9 mouse cellular contexts compared by ENCODE assay signal in the genomic region with DNA sequence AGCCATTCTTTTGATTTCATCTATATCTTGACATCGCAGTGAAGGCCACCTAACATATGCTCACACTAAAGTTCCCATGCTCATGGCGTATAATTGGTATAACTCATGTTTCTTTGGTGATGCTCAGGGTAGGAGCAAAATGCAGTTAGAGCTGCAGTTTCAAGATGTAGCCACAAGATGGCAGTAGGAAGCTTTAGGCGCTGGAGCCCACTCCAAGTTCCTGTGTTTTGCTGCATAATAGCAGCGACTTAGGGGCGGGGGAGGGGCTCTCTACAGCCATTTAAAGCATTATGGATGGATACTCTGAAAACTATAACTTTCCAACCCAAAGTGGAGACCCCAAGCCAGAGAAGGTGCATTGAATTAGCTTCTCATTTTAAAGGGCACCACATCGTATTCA. TPM values are rescaled to one million over a fixed set of nuclear protein-coding genes. Genes with fewer than 3 reads are reported as not detected.
A peak's percentile ranks its signal among the peaks of the same experiment; 100 is the strongest.
DNase-seq lines count a peak whose midpoint lies in the region; ATAC-seq and TF ChIP-seq lines count a peak whose summit lies in the region.
"Had no signal": no experiment of that assay in that cellular context is flagged by ENCODE, and none has a peak within 500 bp of the region (broad histone marks: within the 10 kb centered on the region; RNA-seq: fewer than 3 reads in every experiment).

No protein-coding gene starts in this region.

- no peaks in the 10 kb centered on the region for H3K4me1 ChIP-seq in cerebellum, adult 2 months (ENCODE audit: control insufficient read depth, insufficient read depth, low read length)
- H3K4me1 ChIP-seq in MEL (ENCODE audit: control insufficient read depth in 1 of 2, insufficient read depth in 2 of 2, low read length in 2 of 2) = no peaks in the 10 kb centered on the region
- H3K4me1 ChIP-seq in hindbrain, embryonic 16.5 days (ENCODE audit: control insufficient read depth, insufficient read depth, low read depth, low read length) = no peaks in the 10 kb centered on the region
- H3K4me1 ChIP-seq in limb, embryonic 11.5 days (ENCODE audit: control insufficient read depth, insufficient read depth, low read length) = no peaks in the 10 kb centered on the region

- no peak overlapping the region for H3K9ac ChIP-seq in MEL (ENCODE audit: control insufficient read depth, low read depth, low read length, poor library complexity, severe bottlenecking)
- H3K9ac ChIP-seq in hindbrain, embryonic 16.5 days (ENCODE audit: low read depth, low read length) = no peak overlapping the region
- no peak overlapping the region for H3K9ac ChIP-seq in limb, embryonic 11.5 days (ENCODE audit: low read length)

- no peaks in the 10 kb centered on the region for H3K9me3 ChIP-seq in MEL (replicated peaks; ENCODE audit: insufficient read depth, low read length)
- H3K9me3 ChIP-seq in hindbrain, embryonic 16.5 days (ENCODE audit: control insufficient read depth, low read length) = no peaks in the 10 kb centered on the region
- H3K9me3 ChIP-seq in limb, embryonic 11.5 days (ENCODE audit: control insufficient read depth, low read length) = no peaks in the 10 kb centered on the region

- ATAC-seq in cerebellum, adult (ENCODE audit: insufficient number of reproducible peaks, low FRiP score, low TSS enrichment) = no peak
- ATAC-seq in hindbrain, embryonic 16.5 days = peak; percentile 58
- ATAC-seq in limb, embryonic 11.5 days (ENCODE audit: insufficient number of reproducible peaks, low FRiP score, low TSS enrichment, low read depth) = peak; percentile 57; the same call in 1 of the 2 replicates

- peak; percentile 5 to 11 for DNase-seq in cerebellum, adult 2 months
- peak; percentile 63 for DNase-seq in MEL (ENCODE audit: low read depth, low spot score)
- DNase-seq in embryo, embryonic 9.5 days (ENCODE audit: extremely low spot score) = peak; percentile 54
- peak; percentile 59 for DNase-seq in limb, embryonic 11.5 days (ENCODE audit: low spot score)
- DNase-seq in naive thymus-derived CD4-positive, alpha-beta T cell, adult 2 months (ENCODE audit: low read depth) = peak; percentile 58
- peak; percentile 47 for DNase-seq in thymus, postnatal 0 days (ENCODE audit: low spot score)

- TF ChIP-seq EP300 in MEL (IDR thresholded peaks at IDR 0.05; ENCODE audit: low read depth in 1 of 2, low read length in 2 of 2) = no peak

- H3K27me3 ChIP-seq in cerebellum, adult 2 months (ENCODE audit: control insufficient read depth, insufficient read depth, low read length) = no peaks in the 10 kb centered on the region
- no peaks in the 10 kb centered on the region for H3K27me3 ChIP-seq in MEL (ENCODE audit: control insufficient read depth in 1 of 2, insufficient read depth in 2 of 2, low read length in 2 of 2)
- H3K27me3 ChIP-seq in hindbrain, embryonic 16.5 days (replicated peaks; ENCODE audit: control insufficient read depth, insufficient read depth, low read length) = no peaks in the 10 kb centered on the region
- H3K27me3 ChIP-seq in limb, embryonic 11.5 days (ENCODE audit: control insufficient read depth, insufficient read depth, low read length) = no peaks in the 10 kb centered on the region

- peak; percentile 69 for TF ChIP-seq CTCF in cerebellum, adult 2 months (IDR thresholded peaks at IDR 0.05; ENCODE audit: borderline replicate concordance, insufficient read depth, low read depth, low read length)
- TF ChIP-seq CTCF in MEL (IDR thresholded peaks at IDR 0.05 in 2 of 3, conservative IDR thresholded peaks at IDR 0.05 in 1 of 3; ENCODE audit: control insufficient read depth in 1 of 3, insufficient read depth in 1 of 3, low read depth in 2 of 3, low read length in 3 of 3, poor library complexity in 1 of 3, severe bottlenecking in 1 of 3) = peak; percentile 75 to 81 (median 77)

- no peak overlapping the region for H3K4me3 ChIP-seq in cerebellum, adult 2 months (replicated peaks; ENCODE audit: insufficient read depth, low read depth, low read length)
- H3K4me3 ChIP-seq in MEL (ENCODE audit: control insufficient read depth in 1 of 2, insufficient read depth in 1 of 2, low read depth in 2 of 2, low read length in 2 of 2) = no peak overlapping the region
- no peak overlapping the region for H3K4me3 ChIP-seq in hindbrain, embryonic 16.5 days (ENCODE audit: low read length)
- H3K4me3 ChIP-seq in limb, embryonic 11.5 days (ENCODE audit: low read depth, low read length) = no peak overlapping the region

- peak; percentile 85 for TF ChIP-seq RAD21 in MEL (IDR thresholded peaks at IDR 0.05; ENCODE audit: low read depth, low read length)

- H3K79me2 ChIP-seq in MEL (ENCODE audit: control insufficient read depth, insufficient read depth, low read length, poor library complexity) = no peaks in the 10 kb centered on the region

- TF ChIP-seq POLR2A in cerebellum, adult 2 months (IDR thresholded peaks at IDR 0.05; ENCODE audit: borderline replicate concordance, insufficient read depth, low read length) = no peak
- no peak for TF ChIP-seq POLR2A in MEL (IDR thresholded peaks at IDR 0.05; ENCODE audit: control insufficient read depth in 1 of 2, insufficient read depth in 1 of 2, low read depth in 1 of 2, low read length in 2 of 2, poor library complexity in 1 of 2)

- H3K4me2 ChIP-seq in hindbrain, embryonic 16.5 days (ENCODE audit: low read length) = no peak overlapping the region
- no peak overlapping the region for H3K4me2 ChIP-seq in limb, embryonic 11.5 days (ENCODE audit: low read depth, severe bottlenecking)

- no peaks in the 10 kb centered on the region for H3K36me3 ChIP-seq in MEL (ENCODE audit: control insufficient read depth in 1 of 2, insufficient read depth in 2 of 2, low read length in 2 of 2)
- H3K36me3 ChIP-seq in hindbrain, embryonic 16.5 days (ENCODE audit: control insufficient read depth, insufficient read depth, low read length) = no peaks in the 10 kb centered on the region
- no peaks in the 10 kb centered on the region for H3K36me3 ChIP-seq in limb, embryonic 11.5 days (ENCODE audit: control insufficient read depth, insufficient read depth, low read length)

- WGBS in cerebellum, adult 2 months = 14% methylated on average over 6 of the region's 6 CpGs
- WGBS in hindbrain, embryonic 16.5 days = 19% methylated on average over 6 of the region's 6 CpGs
- 16% methylated on average over 6 of the region's 6 CpGs for WGBS in limb, embryonic 11.5 days

- H3K27ac ChIP-seq in cerebellum, adult 2 months (ENCODE audit: insufficient read depth, low read length) = no peak overlapping the region
- no peak overlapping the region for H3K27ac ChIP-seq in MEL (ENCODE audit: control insufficient read depth, low read depth, low read length)
- no peak overlapping the region for H3K27ac ChIP-seq in hindbrain, embryonic 16.5 days (ENCODE audit: low read depth, low read length)
- H3K27ac ChIP-seq in limb, embryonic 11.5 days (replicated peaks; ENCODE audit: low read depth, low read length) = no peak overlapping the region

TF ChIP-seq in MEL, 35 proteins besides CTCF, POLR2A, EP300 and RAD21:
- TF ChIP-seq MAX (IDR thresholded peaks at IDR 0.05; ENCODE audit: low read length) (no peak), KAT2A (conservative IDR thresholded peaks at IDR 0.05; ENCODE audit: low read depth, low read length) (no peak), ZC3H11A (IDR thresholded peaks at IDR 0.05; ENCODE audit: low read depth, low read length) (peak; percentile 69), SIN3A (IDR thresholded peaks at IDR 0.05; ENCODE audit: low read length) (no peak), MYB (IDR thresholded peaks at IDR 0.05; ENCODE audit: low read depth, low read length) (no peak), TCF12 (IDR thresholded peaks at IDR 0.05; ENCODE audit: low read depth, low read length) (no peak), GATA1 (IDR thresholded peaks at IDR 0.05; ENCODE audit: low read depth, low read length) (no peak), SMC3 (IDR thresholded peaks at IDR 0.05; ENCODE audit: low read depth, low read length) (peak; percentile 79), MXI1 (IDR thresholded peaks at IDR 0.05; ENCODE audit: low read depth, low read length) (no peak), GABPA (IDR thresholded peaks at IDR 0.05; ENCODE audit: low read depth, low read length) (no peak), CHD1 (IDR thresholded peaks at IDR 0.05; ENCODE audit: low read depth, low read length) (no peak), ZKSCAN1 (IDR thresholded peaks at IDR 0.05; ENCODE audit: low read depth, low read length) (no peak), CHD2 (IDR thresholded peaks at IDR 0.05; ENCODE audit: low read length) (no peak), ETS1 (IDR thresholded peaks at IDR 0.05; ENCODE audit: low read depth, low read length) (no peak), MAFK (IDR thresholded peaks at IDR 0.05; ENCODE audit: borderline replicate concordance, low read depth, low read length) (no peak)

RNA-seq across cellular contexts. Expression of a gene that starts 16.4 kb away (rescaled TPM):
- polyA plus RNA-seq in cerebellum, adult 2 months (2012; rRNA removed) = not detected in 2 replicates
- total RNA-seq in MEL (2012; rRNA removed) = not detected in 2 replicates
- polyA plus RNA-seq in MEL (2012; ENCODE audit: insufficient read depth in 1 of 2, insufficient read length in 2 of 2, low read depth in 1 of 2, low replicate concordance in 2 of 2, missing spikeins in 1 of 2) = not detected
- not detected in 2 replicates for polyA plus RNA-seq in hindbrain, embryonic 16.5 days (2015; fragmentation: Nextera tagmentation; extraction: Ambion mirVana)
- polyA plus RNA-seq in limb, embryonic 11.5 days (2014; fragmentation: Nextera tagmentation; extraction: Ambion mirVana) = not detected in 2 replicates
- polyA plus RNA-seq in thymus, postnatal 0 days (2015; fragmentation: Nextera tagmentation; extraction: Ambion mirVana) = 0.07 and 0.08 TPM in 2 replicates
- polyA plus RNA-seq: liver, embryonic 16.5 days had no signal

RNA-seq across cellular contexts. Expression of a gene that starts 47.1 kb away (rescaled TPM):
- polyA plus RNA-seq in cerebellum, adult 2 months (2012; rRNA removed) = 27.9 and 28.4 TPM in 2 replicates
- total RNA-seq in MEL (2012; rRNA removed) = 56.7 and 67.5 TPM in 2 replicates
- polyA plus RNA-seq in MEL (2012; ENCODE audit: insufficient read depth in 1 of 2, insufficient read length in 2 of 2, low read depth in 1 of 2, low replicate concordance in 2 of 2, missing spikeins in 1 of 2) = 10 to 100 TPM in 1 of 2 experiments, not detected in 1; 56.4 TPM
- 75.4 and 78.4 TPM in 2 replicates for polyA plus RNA-seq in hindbrain, embryonic 16.5 days (2015; fragmentation: Nextera tagmentation; extraction: Ambion mirVana)
- polyA plus RNA-seq in limb, embryonic 11.5 days (2014; fragmentation: Nextera tagmentation; extraction: Ambion mirVana) = 95.6 and 104 TPM in 2 replicates
- polyA plus RNA-seq in thymus, postnatal 0 days (2015; fragmentation: Nextera tagmentation; extraction: Ambion mirVana) = 84.6 and 85.9 TPM in 2 replicates

Comparison
In these comparisons a context has a peak if more than half of its experiments do, and no peak if none do; other contexts are left out.
1. DNase-seq: peak in every context shown above with its lines; median percentile 63 in MEL; 59 in limb, embryonic 11.5 days; 58 in naive thymus-derived CD4-positive, alpha-beta T cell, adult 2 months; 54 in embryo, embryonic 9.5 days; 47 in thymus, postnatal 0 days; 8 in cerebellum, adult 2 months.